Mouse (Mus musculus) intestine, postnatal 0 days (tissue): ENCODE results near the gene Trp53i11. TPM values are rescaled to one million over a fixed set of nuclear protein-coding genes. Genes with fewer than 3 reads are reported as not detected.

Source experiments
- ATAC-seq: fragments of 200-750 bp; cut with Nextera tagmentation; 2 replicates; pipeline ENCODE4 v1.8.0; 2017; ENCODE audit warnings: mild to moderate bottlenecking, moderate TSS enrichment, moderate library complexity
- H3K27ac ChIP-seq: fragments of 300-500 bp; sonication (generic); 2 replicates; pipeline ENCODE4 v1.5.1; 2014; ENCODE audit warnings: mild to moderate bottlenecking, low read depth, low read length, moderate library complexity
- H3K27me3 ChIP-seq: fragments of 300-500 bp; sonication (generic); replicated peaks from 2 replicates; pipeline ENCODE4 v1.6.1; 2014; ENCODE audit warnings: low read length, mixed read lengths; ENCODE audit not compliant: control insufficient read depth, insufficient read depth
- H3K36me3 ChIP-seq: fragments of 300-500 bp; sonication (generic); 2 replicates; pipeline ENCODE4 v1.6.1; 2014; ENCODE audit warnings: mild to moderate bottlenecking, moderate library complexity; ENCODE audit not compliant: control insufficient read depth, insufficient read depth
- H3K4me1 ChIP-seq: fragments of 300-500 bp; sonication (generic); replicated peaks from 2 replicates; pipeline ENCODE4 v1.6.1; 2014; ENCODE audit warnings: antibody characterized with exemption, low read length, mixed read lengths; ENCODE audit not compliant: control insufficient read depth, insufficient read depth
- H3K4me2 ChIP-seq: fragments of 300-500 bp; sonication (generic); replicated peaks from 2 replicates; pipeline ENCODE4 v1.6.1; 2014; ENCODE audit warnings: low read depth, mild to moderate bottlenecking, moderate library complexity
- H3K4me3 ChIP-seq: fragments of 300-500 bp; sonication (generic); 2 replicates; pipeline ENCODE4 v1.5.1; 2014; ENCODE audit warnings: low read depth, low read length
- H3K9ac ChIP-seq: fragments of 300-500 bp; sonication (generic); 2 replicates; pipeline ENCODE4 v1.6.1; 2014; ENCODE audit warnings: mild to moderate bottlenecking, low read depth, low read length
- H3K9me3 ChIP-seq: fragments of 300-500 bp; sonication (generic); 2 replicates; pipeline ENCODE4 v1.6.1; 2016; ENCODE audit warnings: mixed run types; ENCODE audit not compliant: control insufficient read depth
- CTCF ChIP-seq: sonication (generic); IDR thresholded peaks from 2 replicates; pipeline ENCODE4 v1.5.1; 2016; ENCODE audit warnings: low read depth, mild to moderate bottlenecking, control low read depth, antibody characterized with exemption, moderate library complexity
- WGBS: fragments of 180-500 bp; shearing (Covaris S2); extraction: QIAGEN DNeasy Blood & Tissue Kit; methylation state at CpG from one replicate; pipeline ENCODE4 v1.1.7; 2014; 5-methylcytosine and 5-hydroxymethylcytosine counted together
- polyA plus RNA-seq: library from polyadenylated mRNA; unstranded; fragments of >200 nt; fragmentation: Nextera tagmentation; extraction: Ambion mirVana; gene quantifications from 2 replicates; pipeline ENCODE4 v1.2.1, GENCODE M21; 2015

Trp53i11 gene
- polyA plus RNA-seq, 1 experiment from 2014 or later = 21.8 TPM

DNA sequence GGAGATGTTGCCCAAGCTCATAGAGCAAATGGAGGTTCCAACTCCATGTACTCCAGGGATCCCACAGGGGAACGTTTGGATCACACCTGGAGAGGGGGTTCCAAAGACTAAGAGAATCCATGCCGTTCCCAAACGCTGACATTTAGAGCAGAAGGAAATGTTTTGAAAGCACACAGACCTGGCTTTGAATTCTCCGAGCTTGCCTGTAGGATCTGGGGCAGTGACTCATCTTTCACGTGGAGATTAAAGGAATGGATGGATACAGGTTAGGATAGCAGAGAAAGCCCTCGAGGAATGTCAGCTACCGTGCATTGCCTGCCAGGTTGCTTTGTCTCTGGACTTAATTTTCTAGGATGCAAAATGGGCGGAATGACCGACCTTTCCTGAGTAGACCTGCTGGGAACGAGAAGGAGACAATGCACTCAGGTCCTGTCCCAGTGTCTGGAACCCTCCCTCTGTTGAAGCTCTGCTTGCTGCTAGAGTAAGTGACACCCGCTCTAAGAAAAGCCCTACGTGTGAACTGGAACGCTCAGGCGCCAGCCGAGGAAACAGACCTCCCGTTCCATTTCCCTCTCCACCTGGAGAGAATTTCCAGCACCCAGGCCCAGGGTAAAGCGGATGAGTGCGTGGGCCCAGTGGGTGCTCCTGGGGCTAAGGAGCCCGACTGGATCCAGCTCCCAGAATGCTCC lies 17.0 kb upstream of the Trp53i11 start:
- no peaks in the 10 kb centered on the region for H3K27me3 ChIP-seq
- H3K36me3 ChIP-seq = no peaks in the 10 kb centered on the region
- H3K9ac ChIP-seq = no peak overlapping the region
- no peak overlapping the region for H3K4me3 ChIP-seq
- TF ChIP-seq CTCF = no peak
- peaks cover 14% of the 10 kb centered on the region; the same call in 1 of the 2 replicates for H3K4me1 ChIP-seq
- no peaks in the 10 kb centered on the region for H3K9me3 ChIP-seq
- ATAC-seq = no peak
- H3K27ac ChIP-seq = no peak overlapping the region
- no peak overlapping the region for H3K4me2 ChIP-seq
- WGBS = 66% methylated on average over 19 of the region's 19 CpGs

- Histone ChIP-seq H3K9me3 (no peaks in the 10 kb centered on the region), H3K9ac (no peak overlapping the region), H3K4me2 (no peak overlapping the region), H3K27me3 (no peaks in the 10 kb centered on the region), H3K4me3 (no peak overlapping the region), H3K4me1 (peaks cover 14% of the 10 kb centered on the region; the same call in 1 of the 2 replicates), H3K36me3 (no peaks in the 10 kb centered on the region), H3K27ac (no peak overlapping the region)
- TF ChIP-seq CTCF = no peak
- no peak for ATAC-seq
- WGBS = 46% methylated on average over 5 of the region's 5 CpGs
Observed at GRCm38 (mm10) chr2:93170845-93171200, 16.5 kb upstream of the Trp53i11 start.

DNA sequence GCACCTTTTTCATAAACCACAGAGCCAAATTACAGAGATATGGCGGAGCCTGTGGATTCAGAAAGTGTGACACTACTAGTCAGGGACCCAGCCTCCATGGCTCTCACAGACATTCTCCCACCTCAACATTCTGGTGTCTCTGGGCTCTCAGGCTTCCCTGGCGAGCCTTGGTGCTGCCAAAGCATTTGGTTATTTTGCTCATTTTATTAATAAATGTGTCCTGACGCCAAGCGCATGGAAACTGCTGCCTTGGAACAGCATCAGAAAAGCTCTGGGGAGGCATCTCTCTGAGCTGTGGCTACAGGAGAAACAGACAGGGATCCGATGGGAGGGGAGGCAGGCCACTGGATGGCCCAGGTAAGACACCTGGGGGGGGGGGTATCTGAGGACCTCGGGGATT lies 15.4 kb upstream of the Trp53i11 start:
- no peaks in the 10 kb centered on the region for H3K36me3 ChIP-seq
- H3K27me3 ChIP-seq = no peaks in the 10 kb centered on the region
- WGBS = 74% methylated on average over 6 of the region's 6 CpGs
- no peak overlapping the region for H3K9ac ChIP-seq
- H3K9me3 ChIP-seq = no peaks in the 10 kb centered on the region
- H3K4me3 ChIP-seq = no peak overlapping the region
- peaks cover 15% of the 10 kb centered on the region; the same call in 1 of the 2 replicates for H3K4me1 ChIP-seq
- no peak for ATAC-seq
- no peak overlapping the region for H3K4me2 ChIP-seq
- H3K27ac ChIP-seq = no peak overlapping the region
- no peak for TF ChIP-seq CTCF

DNA sequence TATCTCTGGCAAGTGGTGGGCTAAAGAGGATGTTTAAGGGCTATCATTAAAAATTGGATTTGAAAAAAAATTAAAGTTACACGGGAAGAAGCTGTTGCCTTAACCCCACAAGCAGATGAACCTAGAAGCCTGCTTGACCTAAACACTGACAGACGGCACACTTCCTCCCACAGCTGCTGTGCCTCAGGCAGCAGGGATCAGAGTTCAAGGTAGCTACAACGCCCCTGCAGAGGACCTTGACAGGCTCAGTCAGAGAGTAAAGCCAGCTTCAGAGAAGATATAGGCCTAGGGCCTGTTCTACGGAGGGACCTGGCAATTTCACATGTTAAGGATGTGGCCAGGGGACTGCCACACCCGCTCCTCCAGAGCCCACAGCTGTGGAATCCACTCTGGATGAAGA lies 14.9 kb upstream of the Trp53i11 start:
- Histone ChIP-seq H3K9me3 (no peaks in the 10 kb centered on the region), H3K4me1 (peaks cover 19% of the 10 kb centered on the region; the same call in 1 of the 2 replicates), H3K4me2 (no peak overlapping the region), H3K27me3 (no peaks in the 10 kb centered on the region), H3K36me3 (no peaks in the 10 kb centered on the region), H3K9ac (no peak overlapping the region), H3K4me3 (no peak overlapping the region), H3K27ac (no peak overlapping the region)
- 0 out of 2 replicates have a peak, but pooled peaks have one; percentile 25 for ATAC-seq
- WGBS = 28% methylated on average over 5 of the region's 5 CpGs
- no peak for TF ChIP-seq CTCF

DNA sequence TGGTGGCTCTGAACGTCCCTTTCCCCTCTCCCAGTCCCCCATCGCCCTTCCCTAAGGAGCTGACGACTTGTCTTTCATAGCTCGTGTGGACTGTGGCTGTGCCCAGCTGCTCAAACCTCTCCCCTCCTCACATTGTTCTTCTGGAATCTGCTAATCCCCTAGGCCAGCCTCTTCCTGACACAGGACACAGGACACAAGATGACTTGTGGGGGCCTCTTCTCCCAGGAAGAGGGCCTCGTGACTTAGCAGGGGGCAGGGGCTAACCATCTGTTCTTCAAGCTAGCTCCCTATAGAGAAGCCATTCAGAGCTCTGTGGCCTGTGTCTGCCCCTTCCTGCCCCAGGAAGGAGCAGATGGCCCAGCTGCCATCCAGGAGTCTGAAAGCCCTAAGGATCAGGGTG lies 13.2 kb upstream of the Trp53i11 start:
- Histone ChIP-seq H3K27me3 (no peaks in the 10 kb centered on the region), H3K4me1 (peaks cover 19% of the 10 kb centered on the region; the same call in 1 of the 2 replicates), H3K9me3 (no peaks in the 10 kb centered on the region), H3K4me3 (no peak overlapping the region), H3K9ac (no peak overlapping the region), H3K27ac (no peak overlapping the region), H3K4me2 (no peak overlapping the region), H3K36me3 (no peaks in the 10 kb centered on the region)
- WGBS = 43% methylated on average over 5 of the region's 5 CpGs
- no peak for ATAC-seq
- TF ChIP-seq CTCF = no peak

DNA sequence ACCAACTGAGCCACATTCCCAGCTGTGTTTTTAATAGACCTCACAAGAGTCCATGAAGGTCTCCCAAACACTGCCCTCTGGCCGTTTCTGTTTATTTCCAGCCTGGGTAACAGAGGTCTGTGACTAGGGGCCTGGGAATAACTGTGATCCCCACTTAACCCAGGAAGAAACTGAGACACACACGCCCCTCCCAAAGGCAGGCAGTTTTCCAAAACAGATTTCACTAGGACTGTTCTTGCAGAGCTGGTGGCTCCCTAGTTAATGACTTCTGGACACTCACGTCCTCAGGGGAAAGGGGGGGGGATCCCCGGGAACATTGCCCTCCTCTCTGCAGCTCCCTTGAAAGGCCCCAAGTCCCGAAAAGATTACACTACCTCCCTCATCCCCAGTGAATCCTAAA lies 12.1 kb upstream of the Trp53i11 start:
- no peak for ATAC-seq
- no peaks in the 10 kb centered on the region for H3K36me3 ChIP-seq
- H3K4me1 ChIP-seq = peaks cover 23% of the 10 kb centered on the region

More for the DNA sequence above, 12.1 kb upstream of the Trp53i11 start:
- no peaks in the 10 kb centered on the region for H3K9me3 ChIP-seq
- 42% methylated on average over 5 of the region's 5 CpGs for WGBS
- no peak for TF ChIP-seq CTCF
- no peak overlapping the region for H3K4me3 ChIP-seq
- no peak overlapping the region for H3K27ac ChIP-seq
- H3K9ac ChIP-seq = no peak overlapping the region
- H3K27me3 ChIP-seq = no peaks in the 10 kb centered on the region
- H3K4me2 ChIP-seq = no peak overlapping the region
